Mouse (Mus musculus): ENCODE measurements at regions not wholly inside any gene's neighbourhood (a gene's known extent, or its start where the extent isn't known, plus 50 kb on each side); places are given as distances from the start of the nearest gene placed in this dataset.
"Not testable (repeated sequence)": the region's sequence is repeated elsewhere in the genome, so short reads cannot be mapped to it uniquely, and the experiment has no call there.

- no peak for ATAC-seq (replicated peaks; ENCODE audit: poor library complexity, severe bottlenecking)
These were observed 122.2 kb downstream of the Ppp1r3a start for GRCm38 (mm10) chr6:14632837-14633236.

- ATAC-seq (replicated peaks; ENCODE audit: poor library complexity, severe bottlenecking), result no peak
These were observed 123.2 kb downstream of the Ppp1r3a start for GRCm38 (mm10) chr6:14631719-14632445.

- no peak for ATAC-seq (replicated peaks; ENCODE audit: poor library complexity, severe bottlenecking)
These were observed 138.4 kb downstream of the Ppp1r3a start for GRCm38 (mm10) chr6:14616629-14617028.

GRCm38 (mm10) chr6:14608076-14608475, 147.0 kb downstream of the Ppp1r3a start:
- ATAC-seq (replicated peaks; ENCODE audit: poor library complexity, severe bottlenecking), result no peak

GRCm38 (mm10) chr6:14600543-14601249, 154.4 kb downstream of the Ppp1r3a start:
- no peak for ATAC-seq (replicated peaks; ENCODE audit: poor library complexity, severe bottlenecking)

- no peak for ATAC-seq (replicated peaks; ENCODE audit: poor library complexity, severe bottlenecking)
These were observed 158.1 kb downstream of the Ppp1r3a start for GRCm38 (mm10) chr6:14596880-14597466.

GRCm38 (mm10) chr6:14585827-14586226, 169.2 kb downstream of the Ppp1r3a start:
- ATAC-seq (replicated peaks; ENCODE audit: poor library complexity, severe bottlenecking), result peak; percentile 46; the same call in 1 of the 2 replicates

- no peak for ATAC-seq (replicated peaks; ENCODE audit: poor library complexity, severe bottlenecking)
These were observed 171.2 kb downstream of the Ppp1r3a start for GRCm38 (mm10) chr6:14583829-14584228.

GRCm38 (mm10) chr6:14574607-14575006, 180.5 kb downstream of the Ppp1r3a start:
- ATAC-seq (replicated peaks; ENCODE audit: poor library complexity, severe bottlenecking), result no peak

- no peak for ATAC-seq (replicated peaks; ENCODE audit: poor library complexity, severe bottlenecking)
These were observed 182.1 kb downstream of the Ppp1r3a start for GRCm38 (mm10) chr6:14573001-14573400.

- no peak for ATAC-seq (replicated peaks; ENCODE audit: poor library complexity, severe bottlenecking)
These were observed 214.7 kb downstream of the Ppp1r3a start for GRCm38 (mm10) chr6:14540333-14540732.

- ATAC-seq (replicated peaks; ENCODE audit: poor library complexity, severe bottlenecking), result no peak
These were observed 226.0 kb downstream of the Ppp1r3a start for GRCm38 (mm10) chr6:14529096-14529495.

GRCm38 (mm10) chr6:14528564-14528963, 226.5 kb downstream of the Ppp1r3a start:
- no peak for ATAC-seq (replicated peaks; ENCODE audit: poor library complexity, severe bottlenecking)

GRCm38 (mm10) chr6:14522742-14523141, 232.3 kb downstream of the Ppp1r3a start:
- no peak; the same call in 1 of the 2 replicates for ATAC-seq (replicated peaks; ENCODE audit: poor library complexity, severe bottlenecking)

- no peak for ATAC-seq (replicated peaks; ENCODE audit: poor library complexity, severe bottlenecking)
These were observed 233.8 kb downstream of the Ppp1r3a start for GRCm38 (mm10) chr6:14521321-14521720.

GRCm38 (mm10) chr6:14504171-14504570, 250.9 kb downstream of the Ppp1r3a start:
- peak; percentile 50; the same call in 1 of the 2 replicates for ATAC-seq (replicated peaks; ENCODE audit: poor library complexity, severe bottlenecking)

- no peak for ATAC-seq (replicated peaks; ENCODE audit: poor library complexity, severe bottlenecking)
These were observed 254.4 kb downstream of the Ppp1r3a start for GRCm38 (mm10) chr6:14500663-14501062.

- ATAC-seq (replicated peaks; ENCODE audit: poor library complexity, severe bottlenecking), result not testable (repeated sequence)
These were observed 255.2 kb downstream of the Ppp1r3a start for GRCm38 (mm10) chr6:14499882-14500281.

- not testable (repeated sequence) for ATAC-seq (replicated peaks; ENCODE audit: poor library complexity, severe bottlenecking)
These were observed 268.4 kb downstream of the Ppp1r3a start for GRCm38 (mm10) chr6:14486642-14487041.

- no peak for ATAC-seq (replicated peaks; ENCODE audit: poor library complexity, severe bottlenecking)
These were observed 298.7 kb downstream of the Ppp1r3a start for GRCm38 (mm10) chr6:14456394-14456793.

- not testable (repeated sequence) for ATAC-seq (replicated peaks; ENCODE audit: poor library complexity, severe bottlenecking)
These were observed 301.8 kb downstream of the Ppp1r3a start for GRCm38 (mm10) chr6:14453321-14453720.

Data from granulocyte monocyte progenitor cell, adult 5-6 weeks (primary cell).